Mouse (Mus musculus): Measurements from ENCODE around the gene Cabin1.

Cabin1 gene

DNA sequence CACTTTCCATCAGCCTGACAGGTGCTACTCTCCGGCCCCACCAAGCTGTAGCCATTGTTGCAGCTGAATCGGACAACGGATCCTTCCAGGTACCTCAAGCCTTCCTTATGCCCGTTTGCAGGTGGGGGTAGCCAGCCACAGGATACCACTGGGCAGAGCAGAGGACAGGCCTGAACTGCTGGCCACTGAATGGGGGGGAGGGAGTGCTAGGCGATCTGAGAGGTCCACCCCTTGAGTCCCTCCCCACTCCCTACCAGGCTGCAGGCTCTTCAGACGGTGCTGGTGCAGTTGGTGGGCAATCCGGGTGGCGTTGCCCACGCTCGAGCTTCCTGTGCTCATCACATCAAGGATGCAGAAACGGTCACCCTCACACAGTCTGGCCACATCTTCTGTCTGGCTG is 126.4 kb downstream of the Cabin1 start:
- no peak for DNase-seq (ENCODE audit: low read depth, low spot score)

DNA sequence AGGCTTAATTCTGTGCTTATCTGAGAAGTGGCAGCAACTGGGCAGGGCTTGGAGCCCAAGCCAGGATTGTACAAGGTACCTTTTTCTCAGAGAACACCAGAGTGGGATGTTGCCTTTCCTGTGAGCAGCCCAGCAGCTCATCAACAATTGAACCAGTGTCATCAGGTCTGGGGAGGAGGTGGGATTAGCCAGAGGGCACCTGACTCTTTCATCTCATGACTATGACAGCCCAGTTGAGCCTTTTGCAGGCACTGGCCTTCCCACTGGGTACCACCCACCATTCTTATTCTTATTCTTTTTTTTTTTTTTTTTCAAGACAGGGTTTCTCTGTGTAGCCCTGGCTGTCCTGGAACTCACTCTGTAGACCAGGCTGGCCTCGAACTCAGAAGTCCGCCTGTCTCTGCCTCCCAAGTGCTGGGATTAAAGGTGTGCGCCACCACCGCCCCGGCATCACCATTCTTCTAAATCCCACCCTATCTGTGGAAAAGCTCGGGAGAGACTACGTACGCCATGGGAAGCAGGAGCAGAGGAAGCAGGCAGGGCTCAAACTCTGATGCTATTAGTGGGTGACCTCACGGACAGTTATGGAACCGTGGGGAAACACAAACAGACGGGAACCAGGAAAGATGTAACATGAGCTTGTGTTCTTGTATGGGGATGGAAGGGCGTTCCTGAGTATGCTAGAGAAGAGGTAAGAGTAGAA is 127.9 kb downstream of the Cabin1 start:
- no peak for DNase-seq (ENCODE audit: low read depth, low spot score)

DNA sequence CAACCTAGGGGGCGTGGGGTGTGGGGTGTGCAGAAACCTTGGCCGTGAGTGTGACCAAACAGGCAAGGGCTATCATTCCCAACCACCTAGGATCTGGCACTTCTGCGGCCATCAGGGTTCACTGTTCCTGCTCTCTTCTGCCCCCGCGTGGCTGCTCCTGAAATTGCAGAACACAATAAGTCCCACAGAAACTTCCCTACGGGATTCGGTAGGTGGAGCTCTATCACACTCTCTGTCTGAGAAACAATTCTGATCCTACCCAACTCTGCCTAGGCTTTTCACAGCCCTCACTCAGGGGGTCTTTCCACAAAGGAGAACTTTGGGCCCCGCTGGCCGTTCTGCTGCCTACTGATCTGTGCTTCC is 128.5 kb downstream of the Cabin1 start:
- peak; percentile 71 for DNase-seq (ENCODE audit: low read depth, low spot score)

DNA sequence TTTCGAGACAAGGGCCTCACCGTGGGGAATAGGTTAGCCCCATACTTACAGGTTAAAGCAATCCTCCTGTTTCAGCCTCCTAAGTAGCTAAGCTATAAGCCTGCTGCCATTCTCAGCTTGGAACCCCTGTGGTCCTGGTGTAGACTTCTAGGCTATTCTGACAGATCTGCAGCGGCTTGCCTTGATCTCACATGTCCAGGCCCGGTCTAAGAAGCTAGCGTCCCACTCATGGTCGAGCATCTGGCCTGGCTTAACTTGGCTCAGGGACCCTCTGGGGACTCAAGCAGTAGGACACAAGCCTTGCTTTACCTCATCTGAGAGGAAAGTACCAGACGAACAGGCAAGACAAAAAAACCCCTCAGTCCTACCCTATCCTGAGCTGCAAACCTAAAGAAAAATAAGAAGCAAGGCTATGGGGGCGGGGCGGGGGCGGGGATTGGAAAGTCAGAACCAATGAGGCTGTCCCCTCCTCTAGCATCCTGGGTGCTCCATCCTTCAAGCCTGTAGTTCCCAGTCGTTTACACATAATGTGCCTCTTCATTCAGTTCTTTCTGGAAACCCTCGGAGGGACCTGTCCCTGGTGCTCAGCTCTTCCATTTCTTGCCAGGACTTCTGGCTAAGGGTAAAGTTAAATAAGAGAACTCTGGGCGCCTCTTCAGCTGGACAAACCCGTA is 129.0 kb downstream of the Cabin1 start:
- no peak for DNase-seq (ENCODE audit: low read depth, low spot score)

DNA sequence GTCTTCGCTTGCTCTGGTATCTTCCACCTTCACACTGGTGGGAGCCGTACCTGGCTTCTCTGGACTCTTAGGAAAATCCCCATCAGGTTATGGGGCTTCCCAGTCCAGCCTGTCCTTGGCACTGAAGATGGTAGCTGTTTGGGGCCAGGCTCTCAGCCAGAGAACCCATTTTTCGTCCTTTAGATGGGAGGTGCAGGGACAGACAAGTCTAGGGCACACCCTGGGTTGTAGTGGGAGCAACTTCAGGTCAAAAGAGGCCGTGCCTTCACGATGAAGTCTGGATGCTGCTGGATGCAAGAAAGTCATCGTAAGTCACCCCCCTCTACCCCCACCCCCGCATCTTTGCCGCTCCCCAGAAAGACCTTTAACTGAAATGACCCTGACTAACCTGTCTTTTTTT is 129.5 kb downstream of the Cabin1 start:
- no peak for DNase-seq (ENCODE audit: low read depth, low spot score)

DNA sequence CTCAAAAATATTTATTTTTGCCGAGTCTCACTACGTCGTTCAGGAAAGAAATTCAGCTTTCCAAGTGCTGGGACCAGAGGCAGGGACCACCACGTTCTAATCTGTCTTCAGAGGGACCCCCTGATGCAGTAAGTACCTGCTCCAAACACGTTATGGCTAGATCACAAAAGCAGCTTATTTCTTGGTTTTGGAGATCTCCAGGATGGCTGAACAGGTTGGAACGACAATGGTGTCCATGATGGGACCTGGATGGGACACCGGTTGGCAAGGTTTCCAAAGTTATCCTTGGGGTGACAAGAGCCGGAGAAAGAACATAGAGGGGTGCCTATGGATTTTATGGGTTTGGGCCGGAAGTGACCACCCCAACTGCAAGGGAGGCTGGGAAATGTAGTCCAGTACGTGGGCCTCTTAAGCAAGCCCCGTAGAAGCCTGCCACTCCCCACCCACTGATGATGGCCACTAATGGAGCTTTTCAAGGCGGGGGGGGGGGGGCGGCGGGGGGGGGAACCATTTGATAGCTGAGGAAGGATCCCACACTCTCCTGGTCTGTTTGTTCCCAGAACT is 130.5 kb downstream of the Cabin1 start:
- DNase-seq (ENCODE audit: low read depth, low spot score) = no peak

DNA sequence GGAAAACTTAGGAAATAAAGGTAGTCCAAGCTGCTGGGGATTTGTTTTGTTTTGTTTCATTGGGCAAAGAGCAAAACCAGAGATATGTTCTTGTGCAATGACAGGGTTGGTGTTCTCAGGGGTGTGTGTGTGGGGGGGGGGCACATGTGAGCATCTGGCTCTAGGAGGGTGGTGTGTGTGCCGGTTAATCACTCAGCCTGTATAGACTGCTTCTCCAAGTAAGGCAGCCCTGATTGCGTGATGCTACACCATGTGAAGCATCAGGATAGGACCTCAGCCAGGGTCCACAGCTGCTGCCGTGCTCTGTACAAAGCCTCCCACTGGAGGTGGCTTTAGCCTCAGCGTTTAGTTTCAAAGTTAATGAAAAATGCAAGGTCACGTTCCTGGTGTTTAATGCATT is 131.1 kb downstream of the Cabin1 start:
- no peak for DNase-seq (ENCODE audit: low read depth, low spot score)

DNA sequence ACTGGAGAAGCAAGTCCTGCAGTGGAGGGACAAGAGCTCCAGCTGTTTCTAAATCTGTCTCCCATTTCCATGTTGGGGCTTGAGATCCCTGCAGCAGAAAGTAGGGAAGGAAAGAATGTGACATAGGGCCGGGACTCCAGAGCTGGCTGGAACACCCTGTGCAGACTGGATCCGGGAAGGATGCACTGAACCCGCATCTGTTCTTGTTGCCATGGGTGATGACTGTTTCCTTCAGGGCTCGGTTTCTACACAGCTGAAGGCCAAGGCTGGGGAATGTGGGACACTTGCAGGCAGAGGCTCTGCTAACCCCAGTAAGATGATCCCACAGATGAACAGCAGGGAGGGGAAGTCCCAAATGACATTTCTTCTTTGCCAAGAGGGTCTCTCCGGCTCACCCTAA is 131.5 kb downstream of the Cabin1 start:
- DNase-seq (ENCODE audit: low read depth, low spot score) = no peak

DNA sequence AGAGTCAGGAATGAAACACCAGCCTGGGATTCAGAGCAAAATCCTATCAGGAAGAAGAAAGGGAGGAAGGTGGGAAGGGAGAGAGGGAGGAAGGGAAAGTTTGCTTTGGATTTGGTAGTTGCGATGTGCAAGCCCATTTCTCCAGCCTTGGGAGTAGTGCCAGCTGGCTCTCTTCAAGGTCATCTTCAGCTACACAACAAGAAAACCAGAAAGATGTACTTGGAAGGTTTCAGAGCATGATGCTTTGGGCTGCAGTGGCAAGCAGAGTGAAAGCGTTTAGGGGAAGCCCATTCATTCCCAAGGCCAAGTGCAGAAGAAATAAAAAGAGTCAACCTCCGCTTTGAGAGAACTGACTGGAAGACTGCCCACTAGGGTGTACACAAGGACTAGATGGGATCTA is 136.7 kb downstream of the Cabin1 start:
- DNase-seq (ENCODE audit: low read depth, low spot score) = no peak

DNA sequence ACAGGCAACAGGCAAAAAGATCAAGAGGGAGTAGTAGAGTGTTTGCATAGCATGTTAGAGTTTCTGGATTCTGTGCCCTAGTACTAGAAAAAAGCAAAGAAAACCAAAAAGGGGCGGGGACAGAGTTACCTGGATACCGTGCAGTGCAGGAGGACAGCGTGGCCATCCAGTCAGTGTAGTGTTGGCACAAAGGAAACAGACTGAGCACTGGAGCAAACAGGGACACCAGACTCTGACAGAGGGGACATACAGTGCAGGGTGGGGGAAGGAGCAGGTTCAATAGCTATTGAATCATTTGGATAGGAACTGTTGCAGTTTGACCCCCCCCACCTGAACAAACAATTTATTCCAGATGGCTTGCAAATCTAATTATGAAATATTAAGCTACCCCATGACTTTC is 137.2 kb downstream of the Cabin1 start:
- no peak for DNase-seq (ENCODE audit: low read depth, low spot score)

DNA sequence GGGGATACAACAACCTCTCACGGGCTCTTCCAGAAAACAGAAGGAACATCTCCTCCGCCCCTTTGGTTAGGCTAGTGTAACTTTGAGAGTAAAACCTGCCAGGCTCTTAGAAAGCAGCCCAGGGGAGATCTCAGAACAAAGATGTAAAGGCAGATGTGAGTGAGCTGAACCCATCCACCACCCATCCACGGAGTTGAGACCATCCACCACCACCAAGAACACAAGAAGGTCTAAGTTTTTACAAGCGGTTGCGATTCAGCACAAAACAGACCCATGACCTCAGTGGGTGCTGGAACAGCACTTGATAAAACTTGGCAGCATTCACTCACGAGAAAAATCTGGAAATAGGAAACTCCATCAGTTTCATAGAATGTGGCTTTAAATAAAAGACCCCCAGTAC is 138.2 kb downstream of the Cabin1 start:
- no peak for DNase-seq (ENCODE audit: low read depth, low spot score)

DNA sequence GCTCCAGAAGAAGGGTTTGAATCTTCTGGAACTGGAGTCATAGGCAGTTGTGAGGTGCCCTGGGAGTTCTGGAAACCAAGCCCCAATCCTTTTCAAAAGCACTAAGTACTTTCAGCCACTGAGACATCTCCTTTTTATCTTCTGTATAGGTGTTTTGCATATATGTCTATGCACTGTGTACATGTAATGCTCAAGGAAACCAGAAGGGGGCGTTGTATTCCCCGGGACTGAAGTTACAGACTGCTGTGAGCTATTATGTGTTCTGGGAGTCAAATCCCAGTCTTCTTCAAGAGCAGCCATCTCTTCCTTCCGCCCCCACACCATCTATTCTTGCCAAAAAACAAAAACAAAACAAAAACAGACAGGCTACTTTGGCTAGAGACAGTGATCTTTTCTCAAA is 143.3 kb downstream of the Cabin1 start:
- DNase-seq (ENCODE audit: low read depth, low spot score) = no peak

DNA sequence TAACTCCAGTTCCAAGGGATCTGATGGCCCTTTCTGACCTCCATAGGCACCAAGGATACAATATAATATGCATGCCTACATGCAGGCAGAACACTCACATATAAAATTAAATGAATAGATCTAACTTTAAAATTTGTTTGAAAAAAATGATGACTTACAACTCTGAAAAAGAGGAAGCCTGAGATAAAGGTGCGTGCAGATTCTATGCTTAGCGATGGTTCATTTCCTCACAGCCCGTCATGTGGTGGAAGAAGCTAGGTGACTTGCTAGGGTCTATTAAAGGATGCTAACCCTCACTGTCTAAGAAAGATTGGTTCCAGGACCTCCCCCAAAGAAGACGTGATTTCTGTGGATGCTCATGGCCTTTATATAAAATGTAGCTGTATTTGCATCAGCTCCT is 148.1 kb downstream of the Cabin1 start:
- DNase-seq (ENCODE audit: low read depth, low spot score) = no peak

DNA sequence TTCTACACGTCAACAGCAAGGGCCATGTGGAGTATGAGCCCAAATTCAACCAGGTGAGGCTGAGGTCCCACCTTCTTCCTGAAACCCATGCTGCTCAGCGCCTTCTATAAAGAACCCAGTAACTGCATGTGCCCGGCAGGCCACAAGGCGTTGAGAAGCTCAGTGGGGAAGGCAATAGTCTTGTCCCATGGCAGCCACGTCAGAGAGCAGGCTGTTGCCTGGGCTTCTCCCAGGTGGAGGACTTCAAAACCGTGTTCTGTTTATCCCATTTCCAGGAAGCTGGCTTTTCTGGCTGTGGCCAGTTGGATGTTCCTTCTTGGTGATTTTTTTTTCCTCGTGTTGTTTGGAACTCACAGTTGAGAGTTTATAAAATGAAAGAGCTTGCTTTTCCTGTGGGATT is 153.7 kb downstream of the Cabin1 start:
- no peak for DNase-seq (ENCODE audit: low read depth, low spot score)

DNA sequence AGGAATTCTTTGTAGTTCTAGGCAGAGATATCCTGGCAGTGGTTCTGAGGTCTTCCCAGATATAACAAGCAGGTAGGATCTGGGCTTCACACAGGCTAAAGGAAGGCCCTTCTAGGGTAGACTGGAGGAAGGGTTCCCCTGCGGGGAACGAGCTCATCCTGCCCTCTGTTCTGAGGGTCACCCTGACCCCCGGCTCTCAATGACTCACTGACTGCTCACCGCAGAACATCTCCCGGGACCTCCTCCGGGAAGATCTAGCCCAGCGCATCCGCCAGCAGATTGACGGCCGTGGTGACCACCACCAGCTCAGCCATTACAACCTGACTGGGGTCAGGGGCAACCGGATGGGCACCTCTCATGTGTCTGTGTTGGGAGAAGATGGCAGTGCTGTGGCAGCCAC is 155.2 kb downstream of the Cabin1 start:
- no peak for DNase-seq (ENCODE audit: low read depth, low spot score)

DNA sequence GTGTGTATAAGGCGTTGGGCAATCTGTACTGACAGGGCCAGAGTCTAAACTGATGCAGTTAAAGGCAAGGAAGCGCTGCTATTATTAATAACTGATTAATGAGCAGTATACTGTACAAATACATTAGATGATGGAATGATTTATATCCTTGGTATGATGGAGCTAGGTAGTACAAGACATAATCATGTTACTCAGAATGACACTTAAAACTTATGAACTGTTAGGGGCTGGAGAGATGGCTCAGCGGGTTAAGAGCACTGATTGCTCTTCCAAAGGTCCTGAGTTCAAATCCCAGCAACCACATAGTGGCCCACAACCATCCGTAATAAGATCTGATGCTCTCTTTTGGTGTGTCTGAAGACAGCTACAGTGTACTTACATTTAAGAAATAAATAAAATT is 156.9 kb downstream of the Cabin1 start:
- DNase-seq (ENCODE audit: low read depth, low spot score) = no peak

DNA sequence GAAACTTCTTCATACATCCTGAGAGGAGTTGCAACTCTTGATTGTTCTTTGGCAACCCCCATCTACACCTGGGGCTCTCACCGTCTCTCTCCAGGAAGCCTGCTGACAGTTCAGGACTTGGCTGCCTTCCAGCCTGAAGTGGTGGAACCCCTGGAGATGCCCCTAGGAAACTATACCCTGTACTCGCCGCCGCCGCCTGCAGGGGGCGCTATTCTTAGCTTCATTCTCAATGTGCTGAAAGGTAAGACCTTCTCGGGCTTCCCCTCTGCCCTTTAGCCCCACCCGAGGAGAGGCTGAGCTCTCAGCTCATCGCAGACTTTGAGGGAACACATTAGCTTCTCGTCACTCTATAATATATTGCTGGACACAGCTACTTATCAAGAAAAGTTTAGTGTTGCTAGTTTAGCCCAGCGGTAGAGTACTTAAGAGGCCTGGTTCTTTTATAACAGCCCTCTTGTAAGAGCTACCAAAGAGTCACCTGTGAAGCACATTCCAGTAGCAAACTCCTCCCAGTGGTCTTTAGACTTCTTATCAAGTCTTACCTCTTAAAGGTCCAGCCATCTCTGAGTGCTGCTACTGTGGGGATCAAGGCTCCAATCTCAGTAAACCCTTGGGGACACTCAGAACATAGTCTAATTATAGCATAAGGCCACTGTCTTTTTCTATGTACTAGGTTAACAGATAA is 158.8 kb downstream of the Cabin1 start:
- no peak for DNase-seq (ENCODE audit: low read depth, low spot score)

DNA sequence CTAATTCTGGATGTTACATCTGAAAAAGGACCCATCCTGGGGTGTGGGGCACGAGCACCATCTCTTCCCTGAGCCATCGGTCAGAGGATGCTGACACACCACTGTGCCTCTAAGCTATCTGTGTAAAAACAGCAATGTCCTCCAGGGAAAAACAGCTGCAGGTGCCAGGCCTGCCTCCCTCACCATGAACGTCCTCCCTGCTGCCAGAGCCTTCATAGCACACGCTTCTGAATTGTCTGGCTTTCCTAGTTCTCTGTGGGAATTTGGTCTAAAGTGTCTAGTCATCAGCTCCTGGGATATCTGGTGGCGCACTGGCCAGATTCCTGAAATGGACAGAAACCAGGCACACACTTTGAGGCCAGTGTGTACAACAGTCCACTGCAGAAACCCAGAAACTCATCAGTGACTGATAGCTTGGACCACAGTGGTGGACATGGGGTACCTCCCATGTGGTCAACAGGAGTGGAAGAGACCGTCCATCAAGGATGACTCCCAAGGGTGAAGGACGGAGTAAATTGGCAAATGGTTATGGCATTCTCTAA is 163.9 kb downstream of the Cabin1 start:
- DNase-seq (ENCODE audit: low read depth, low spot score) = no peak
